Mouse (Mus musculus) left cerebral cortex, adult 2 months (tissue): ENCODE results near the gene Ssr4. TPM values are rescaled to one million over a fixed set of nuclear protein-coding genes. Genes with fewer than 3 reads are reported as not detected.

Experiments used
- DNase-seq, 2 experiments: peaks; one replicate each; pipeline ENCODE4 v3.0.0; 2021 to 2022; ENCODE audit warnings: low spot score in 2 of 2, mixed read lengths in 1 of 2; ENCODE audit errors: extremely low spot score in 1 of 2
- H3K27ac ChIP-seq: fragments of 200-600 bp; 2 replicates; pipeline ENCODE4 v1.8.1; 2022
- H3K4me3 ChIP-seq: fragments of 200-600 bp; 2 replicates; pipeline ENCODE4 v1.8.1; 2022
- CTCF ChIP-seq: fragments of 200-600 bp; IDR thresholded peaks from 2 replicates; pipeline ENCODE4 v1.8.1; 2022; ENCODE audit warnings: antibody characterized with exemption, mild to moderate bottlenecking, moderate library complexity
- intact Hi-C: fragments of 180-260 bp; cut with DNase I; formaldehyde crosslinking; loops from one replicate; pipeline ENCODE4 v1.15.1; 2025
- total RNA-seq, 2 experiments: library from RNA; stranded (reverse); gene quantifications; 2 replicates each; pipeline ENCODE4 v1.2.3; 2021

Gene Ssr4
- total RNA-seq, 2 experiments from 2014 or later: 91.1 to 91.2 TPM

DNA sequence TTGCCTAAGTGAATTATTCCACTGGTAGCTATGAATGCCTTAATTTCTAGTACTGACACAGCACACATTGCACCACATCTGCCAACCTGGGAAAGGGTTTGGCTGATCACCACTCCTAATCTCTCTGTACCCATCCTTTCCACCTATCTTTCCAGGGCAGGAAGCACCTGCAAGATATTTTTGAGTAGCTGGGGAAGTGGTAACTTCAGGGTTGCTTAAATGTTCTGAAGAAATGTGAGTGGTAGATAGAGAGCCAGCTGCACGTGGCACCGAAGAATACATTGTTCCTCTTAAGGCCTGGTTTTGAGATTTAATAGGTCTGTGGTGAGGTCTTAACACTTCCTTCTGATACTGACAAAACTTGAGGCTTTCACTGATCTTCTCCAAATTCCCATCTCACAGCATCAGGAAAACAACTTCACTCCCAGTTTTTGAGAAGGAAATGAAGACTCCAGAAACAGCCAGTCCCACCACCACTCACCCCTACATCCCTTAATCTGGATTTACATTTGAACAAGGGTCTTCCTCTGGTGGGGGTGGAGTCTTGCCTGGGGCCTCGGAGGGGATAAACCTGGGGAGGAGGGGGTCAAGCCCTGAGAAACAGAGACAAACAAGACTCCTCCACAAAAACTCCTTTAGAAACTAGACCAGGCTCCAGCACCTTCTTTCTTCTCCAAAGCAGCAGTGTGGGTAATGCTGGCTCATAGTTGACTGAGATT is 29.9 kb downstream of the Ssr4 start:
- DNase-seq: no peak
- intact Hi-C loops: no loop called here
- no peak overlapping the region for H3K27ac ChIP-seq
- no peak overlapping the region for H3K4me3 ChIP-seq
- TF ChIP-seq CTCF: no peak

DNA sequence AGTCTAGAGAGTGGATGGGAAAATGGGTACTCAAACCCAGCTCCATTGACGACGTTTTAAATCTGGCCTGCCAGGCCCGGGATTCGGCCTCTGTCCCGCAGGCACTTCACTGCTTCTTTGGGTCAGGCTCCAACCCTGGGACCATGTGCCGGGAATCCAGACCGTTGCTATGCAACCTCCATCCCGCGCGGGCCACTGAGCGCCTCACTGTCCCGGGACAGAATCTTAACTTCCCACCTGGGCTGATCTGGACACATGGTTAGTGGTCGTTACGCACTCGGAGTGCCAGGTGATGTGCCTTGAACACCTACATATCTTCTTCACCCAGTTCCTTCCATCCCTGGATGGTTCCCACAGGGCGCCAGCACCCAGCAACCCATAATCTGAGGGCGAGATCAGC is 36.9 kb downstream of the Ssr4 start:
- peak overlapping the region; percentile 54 for H3K4me3 ChIP-seq
- no peak for DNase-seq
- H3K27ac ChIP-seq: no peak overlapping the region; the same call in 1 of the 2 replicates
- intact Hi-C loops: no loop called here
- no peak for TF ChIP-seq CTCF

DNA sequence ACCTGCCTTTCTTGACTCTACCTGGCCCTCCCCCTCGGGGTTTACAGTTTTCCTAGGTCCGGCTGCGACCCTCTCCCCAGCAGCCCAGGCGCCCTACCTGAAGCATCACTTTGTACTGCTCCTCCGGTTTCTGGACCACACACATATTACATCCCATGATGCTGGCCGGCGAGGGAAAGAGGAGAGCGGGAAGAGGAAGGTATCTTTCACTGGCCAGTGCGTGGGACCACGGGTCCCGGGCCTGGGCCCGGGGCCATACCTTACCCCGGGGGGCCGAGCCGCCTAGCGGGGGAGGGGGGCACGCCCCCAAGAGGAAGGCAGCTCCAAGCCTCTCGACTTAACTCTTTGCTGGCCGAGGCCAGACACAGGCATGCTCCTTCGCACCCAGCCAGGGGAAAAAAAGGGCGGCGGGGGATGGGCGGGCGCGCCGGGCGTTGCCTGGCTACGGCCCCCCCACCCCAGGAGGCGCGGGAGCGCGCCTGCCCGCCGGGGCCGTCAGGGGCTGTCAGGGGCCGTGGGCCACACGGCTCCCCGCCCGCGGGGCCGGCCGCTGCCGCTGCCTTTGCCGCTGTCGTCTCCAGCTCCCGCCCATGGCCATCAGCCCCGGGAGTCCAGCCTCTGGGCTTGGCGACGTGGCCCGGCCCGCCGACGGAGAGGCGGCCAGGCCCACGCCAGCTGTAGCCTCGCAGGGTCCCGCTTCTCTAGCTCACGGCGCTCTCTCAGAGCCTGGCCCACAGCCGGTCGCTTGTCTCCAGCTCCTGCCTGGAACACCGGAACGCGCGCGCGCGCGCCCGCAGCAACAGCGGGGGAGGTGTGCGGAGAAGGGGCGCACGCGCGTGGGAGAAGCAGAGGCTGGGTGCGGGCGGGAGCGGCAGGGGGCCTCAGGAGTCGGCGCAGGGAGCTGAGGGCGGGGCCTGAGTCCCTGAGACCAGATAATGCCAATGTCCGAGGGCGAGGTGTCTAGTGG is 37.6 kb downstream of the Ssr4 start, which contains the start of gene Pdzd4:
Gene Pdzd4, minus strand, starts transcription at position 785 of the 967 bp plus-strand sequence.
- intact Hi-C loops: no loop called here
- no peak for TF ChIP-seq CTCF
- peak within 1 kb of the TSS; percentile 54 for H3K4me3 ChIP-seq
- DNase-seq: peak; percentile 48 to 68
- H3K27ac ChIP-seq: peak within 1 kb of the TSS; percentile 89

DNA sequence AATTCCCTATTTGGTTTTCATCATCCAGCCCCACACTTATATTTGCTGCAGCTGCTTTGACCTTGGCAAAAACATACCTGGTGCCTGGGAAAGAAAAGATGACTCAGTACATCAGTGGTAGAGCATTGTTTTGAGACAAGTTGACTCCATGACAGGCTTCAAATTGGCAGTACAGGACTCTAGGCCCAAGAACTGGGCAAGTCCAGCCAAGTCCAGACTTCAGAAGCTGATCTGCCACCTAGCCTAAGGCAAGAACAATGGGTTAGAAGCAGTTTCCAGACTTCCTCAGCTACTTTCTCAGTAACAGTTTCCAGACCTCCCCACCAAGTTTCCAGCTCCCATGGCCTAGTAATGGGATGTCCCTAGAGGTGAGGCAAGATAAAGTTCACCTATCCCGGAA is 48.9 kb downstream of the Ssr4 start:
- TF ChIP-seq CTCF: no peak
- intact Hi-C loops: no loop called here
- H3K27ac ChIP-seq: no peak overlapping the region
- H3K4me3 ChIP-seq: no peak overlapping the region
- DNase-seq: no peak

DNA sequence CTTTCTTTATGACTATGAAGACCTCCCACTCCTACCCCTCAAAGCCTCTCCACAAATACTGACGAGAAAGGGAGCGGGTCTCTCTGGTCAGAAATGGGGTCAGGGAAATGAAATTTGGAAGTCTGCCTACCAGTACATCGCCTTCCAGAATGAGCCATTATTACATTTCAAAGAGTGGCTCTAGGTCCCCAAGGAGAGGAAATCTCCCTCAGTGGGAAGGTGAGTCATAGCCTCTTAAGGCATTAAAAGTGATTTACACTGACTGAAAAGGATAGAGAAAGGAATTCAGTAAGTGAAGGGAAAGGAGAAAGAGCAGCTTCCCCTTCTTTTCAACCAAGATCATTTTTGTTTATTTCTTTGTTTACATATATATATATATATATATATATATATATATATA is 49.9 kb downstream of the Ssr4 start:
- H3K27ac ChIP-seq: no peak overlapping the region
- intact Hi-C loops: no loop called here
- TF ChIP-seq CTCF: no peak
- DNase-seq: no peak
- H3K4me3 ChIP-seq: no peak overlapping the region

Other genes with a start within 250 kb of the Ssr4 start
- under 1 TPM; 0.68 to 0.70 TPM for gene Dusp9, start 147.6 kb upstream of the Ssr4 start, total RNA-seq
- 10 to 100 TPM; 93.4 to 98.8 TPM for gene Pnck, start 126.9 kb upstream of the Ssr4 start, total RNA-seq
- 100 to 1,000 TPM in 1 of 2 experiments, 10 to 100 TPM in 1; 98.4 to 119 TPM for gene Slc6a8, start 113.9 kb upstream of the Ssr4 start, total RNA-seq
- 10 to 100 TPM; 74.8 to 90.1 TPM for gene Bcap31, start 70.9 kb upstream of the Ssr4 start, total RNA-seq
- 10 to 100 TPM; 11.3 to 12.3 TPM for gene Abcd1, start 70.4 kb upstream of the Ssr4 start, total RNA-seq
- 1 to 10 TPM; 7.2 to 8.5 TPM for gene Plxnb3, start 29.9 kb upstream of the Ssr4 start, total RNA-seq
- 1 to 10 TPM; 8.0 to 8.1 TPM for gene Srpk3, start 12.6 kb upstream of the Ssr4 start, total RNA-seq
- 100 to 1,000 TPM; 194 to 201 TPM for gene Idh3g, start 131 bp upstream of the Ssr4 start, total RNA-seq
- gene Pdzd4, start 37.9 kb downstream of the Ssr4 start, total RNA-seq: 100 to 1,000 TPM; 110 to 119 TPM
- gene Avpr2, start 105.1 kb downstream of the Ssr4 start, total RNA-seq: not detected
- 100 to 1,000 TPM; 150 to 161 TPM for gene L1cam, start 109.1 kb downstream of the Ssr4 start, total RNA-seq
- gene Arhgap4, start 134.8 kb downstream of the Ssr4 start, total RNA-seq: 1 to 10 TPM; 4.1 to 6.1 TPM
- gene Naa10, start 134.9 kb downstream of the Ssr4 start, total RNA-seq: 10 to 100 TPM; 56.8 to 61.2 TPM
- gene Renbp, start 143.8 kb downstream of the Ssr4 start, total RNA-seq: 1 to 10 TPM; 5.2 to 6.0 TPM
- 10 to 100 TPM; 74.7 to 75.1 TPM for gene Hcfc1, start 179.3 kb downstream of the Ssr4 start, total RNA-seq
- gene Irak1, start 236.9 kb downstream of the Ssr4 start, total RNA-seq: 10 to 100 TPM; 47.9 to 54.2 TPM